Mouse (Mus musculus) stomach, postnatal 0 days (tissue): ENCODE results near the gene Prkcsh.

Experiments used
- CTCF ChIP-seq: IDR thresholded peaks from 2 replicates; pipeline ENCODE4 v1.5.1; 2016; ENCODE audit warnings: antibody characterized with exemption, low read depth, mild to moderate bottlenecking, moderate library complexity
- EP300 ChIP-seq: optimal IDR thresholded peaks from 2 replicates; pipeline ENCODE3; 2016; ENCODE audit warnings: antibody characterized with exemption

DNA sequence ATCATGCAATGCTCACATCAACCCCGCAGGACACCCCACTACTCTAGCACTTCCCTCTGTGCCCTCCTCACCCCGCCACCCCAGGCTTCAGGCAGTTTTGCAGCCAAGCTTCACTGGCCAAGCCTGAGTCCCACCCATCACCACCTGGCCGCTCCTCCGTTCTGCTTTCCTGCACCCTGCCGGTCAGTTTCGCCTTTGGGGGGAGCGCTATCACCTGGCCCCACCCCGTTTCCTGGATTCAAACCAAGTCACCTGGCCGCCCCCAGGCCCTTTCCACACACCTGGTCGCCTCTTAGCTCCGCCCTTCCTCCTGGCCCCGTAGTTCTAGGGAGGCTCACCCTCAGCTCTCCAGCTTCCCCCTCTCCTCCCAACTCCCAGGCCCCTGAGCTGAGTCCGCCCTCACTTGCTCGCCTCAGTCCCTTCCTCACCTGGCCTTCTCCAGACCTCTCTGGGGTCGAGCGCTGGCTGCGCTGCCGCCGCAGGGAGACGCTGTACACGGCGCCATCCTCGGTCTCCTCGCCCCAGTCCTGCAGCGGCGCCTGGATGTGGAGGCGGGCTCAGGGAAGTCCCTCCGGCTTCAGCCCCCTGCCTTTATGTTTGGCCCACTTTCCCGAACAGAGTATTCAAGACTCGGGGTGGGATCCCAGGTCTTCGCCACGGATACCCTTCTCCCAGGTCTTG lies 14.0 kb upstream of the Prkcsh start:
- TF ChIP-seq CTCF (peak; percentile 27), EP300 (no peak)
